Mouse (Mus musculus) heart, postnatal 0 days (tissue): ENCODE measurements around the gene Stx8. TPM values are rescaled to one million over a fixed set of nuclear protein-coding genes. Genes with fewer than 3 reads are reported as not detected.

Experiments used
- ATAC-seq: fragments of 200-750 bp; cut with Nextera tagmentation; 2 replicates; pipeline ENCODE4 v1.8.0; 2017; ENCODE audit warnings: low read depth, moderate number of reproducible peaks, moderate library complexity; ENCODE audit not compliant: insufficient read depth
- DNase-seq: peaks from one replicate; pipeline ENCODE4 v3.0.0-alpha.2; 2016; ENCODE audit warnings: low spot score
- H3K27ac ChIP-seq: fragments of 300-500 bp; sonication (generic); 2 replicates; pipeline ENCODE4 v1.5.1; 2014; ENCODE audit warnings: low read depth, mild to moderate bottlenecking
- H3K27me3 ChIP-seq: fragments of 300-500 bp; sonication (generic); 2 replicates; pipeline ENCODE4 v1.6.1; 2014; ENCODE audit warnings: low read length, mixed read lengths; ENCODE audit not compliant: control insufficient read depth, insufficient read depth
- H3K36me3 ChIP-seq: fragments of 300-500 bp; sonication (generic); replicated peaks from 2 replicates; pipeline ENCODE4 v1.6.1; 2014; ENCODE audit warnings: low read length, mixed read lengths; ENCODE audit not compliant: control insufficient read depth, insufficient read depth
- H3K4me1 ChIP-seq: fragments of 300-500 bp; sonication (generic); 2 replicates; pipeline ENCODE4 v1.6.1; 2014; ENCODE audit warnings: antibody characterized with exemption; ENCODE audit not compliant: control insufficient read depth, insufficient read depth
- H3K4me2 ChIP-seq: fragments of 300-500 bp; sonication (generic); 2 replicates; pipeline ENCODE4 v1.6.1; 2014; ENCODE audit warnings: low read depth, mild to moderate bottlenecking, low read length, moderate library complexity
- H3K4me3 ChIP-seq: fragments of 300-500 bp; sonication (generic); 2 replicates; pipeline ENCODE4 v1.5.1; 2014; ENCODE audit warnings: low read depth, low read length
- H3K9ac ChIP-seq: fragments of 300-500 bp; sonication (generic); replicated peaks from 2 replicates; pipeline ENCODE4 v1.6.1; 2014; ENCODE audit warnings: low read depth, low read length, mixed read lengths
- H3K9me3 ChIP-seq: fragments of 300-500 bp; sonication (generic); replicated peaks from 2 replicates; pipeline ENCODE4 v1.6.1; 2016; ENCODE audit warnings: low read length; ENCODE audit not compliant: control insufficient read depth
- CTCF ChIP-seq: IDR thresholded peaks from 2 replicates; pipeline ENCODE4 v1.5.1; 2016; ENCODE audit warnings: antibody characterized with exemption, control low read depth, low read depth
- EP300 ChIP-seq: IDR thresholded peaks from 2 replicates; pipeline ENCODE4 v1.6.1; 2016; ENCODE audit warnings: antibody characterized with exemption, low read depth
- WGBS: fragments of 180-500 bp; shearing (Covaris S2); extraction: QIAGEN DNeasy Blood & Tissue Kit; methylation state at CpG from one replicate; pipeline ENCODE4 v1.1.7; 2014; 5-methylcytosine and 5-hydroxymethylcytosine counted together
- polyA plus RNA-seq: library from polyadenylated mRNA; unstranded; fragments of >200 nt; fragmentation: Nextera tagmentation; extraction: Ambion mirVana; gene quantifications from 2 replicates; pipeline ENCODE4 v1.2.1, GENCODE M21; 2015
- total RNA-seq: library from RNA; depleted of rRNA; stranded (reverse); fragments of >200 nt; gene quantifications from 2 replicates; pipeline ENCODE4 v1.2.3, GENCODE M21; 2014; ENCODE audit warnings: low replicate concordance

Gene Stx8
- total and polyA plus RNA-seq, 2 experiments from 2014 or later: 15.9 to 69.0 TPM

DNA sequence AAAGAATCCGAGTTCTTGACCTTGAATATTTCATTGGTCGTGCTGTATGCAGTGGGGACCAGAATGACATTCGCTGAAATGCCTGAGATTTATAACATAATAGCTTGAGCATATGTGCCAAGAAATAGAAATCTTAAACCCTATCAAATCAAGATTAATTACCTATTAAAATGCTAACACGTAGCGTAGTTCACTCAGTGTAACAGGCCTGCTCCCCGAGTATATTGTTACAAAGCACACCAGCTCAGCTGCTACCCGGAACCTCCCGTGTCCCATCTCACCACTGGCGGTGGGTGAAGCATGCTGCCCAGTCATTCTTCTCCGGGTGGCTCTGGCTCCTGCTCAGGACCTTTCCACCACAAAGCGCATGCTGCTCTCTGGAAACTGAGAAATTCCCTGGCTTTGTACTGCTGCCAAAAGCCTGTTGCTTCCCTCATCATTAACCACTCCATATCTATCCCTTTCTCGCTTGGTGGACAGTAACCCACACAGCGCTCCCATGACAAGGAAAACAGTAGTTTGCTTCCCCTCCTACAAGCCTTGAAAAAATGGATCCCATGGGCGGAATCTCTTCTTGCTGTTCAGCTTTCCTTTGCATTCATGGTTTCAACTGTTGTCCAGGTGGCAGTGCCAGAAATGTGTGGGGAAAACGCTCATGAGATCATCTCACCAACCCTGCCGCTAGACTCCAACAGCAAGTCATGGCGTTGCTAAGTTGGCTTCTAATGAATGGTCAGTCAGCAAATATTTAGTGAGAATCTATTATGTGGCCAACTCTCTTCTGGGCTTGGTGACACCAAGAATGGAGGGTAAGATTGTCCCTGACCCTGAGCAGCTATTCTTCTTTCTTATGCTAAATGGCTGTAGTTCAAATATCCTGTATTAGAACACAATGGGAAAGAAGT is 83.5 kb downstream of the Stx8 start:
- Histone ChIP-seq H3K36me3 (no peaks in the 10 kb centered on the region), H3K9me3 (no peaks in the 10 kb centered on the region), H3K4me1 (no peaks in the 10 kb centered on the region), H3K27ac (no peak overlapping the region), H3K9ac (no peak overlapping the region), H3K4me2 (no peak overlapping the region), H3K4me3 (no peak overlapping the region), H3K27me3 (no peaks in the 10 kb centered on the region)
- TF ChIP-seq CTCF (no peak), EP300 (no peak)
- WGBS: 79% methylated on average over 17 of the region's 17 CpGs
- ATAC-seq (no peak), DNase-seq (no peak)

DNA sequence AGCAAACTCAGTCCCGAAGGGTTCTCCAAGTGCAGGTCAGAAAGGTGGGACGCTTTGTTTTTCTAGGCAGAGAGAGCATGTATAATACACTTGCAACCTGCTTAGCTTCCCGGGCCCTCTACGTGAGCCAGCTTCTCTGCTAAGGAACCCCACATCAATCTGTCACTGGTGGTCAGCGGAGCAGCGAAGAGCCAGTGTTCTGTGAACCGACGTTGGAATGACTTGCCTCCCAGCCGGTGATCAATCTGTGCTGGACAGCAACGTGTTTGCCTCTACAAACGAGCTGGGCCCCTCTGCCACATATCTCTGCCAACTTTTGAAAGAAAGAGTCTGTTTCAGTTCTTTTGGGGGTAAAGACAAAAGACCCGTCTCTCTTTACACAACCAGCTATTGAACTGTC is 84.7 kb downstream of the Stx8 start:
- no peaks in the 10 kb centered on the region for H3K36me3 ChIP-seq
- H3K4me3 ChIP-seq: no peak overlapping the region
- 68% methylated on average over 12 of the region's 12 CpGs for WGBS
- no peak overlapping the region for H3K4me2 ChIP-seq
- no peak overlapping the region for H3K9ac ChIP-seq
- no peaks in the 10 kb centered on the region for H3K9me3 ChIP-seq
- ATAC-seq: no peak
- no peak for DNase-seq
- no peak for TF ChIP-seq EP300
- TF ChIP-seq CTCF: no peak
- no peaks in the 10 kb centered on the region for H3K4me1 ChIP-seq
- H3K27ac ChIP-seq: no peak overlapping the region
- no peaks in the 10 kb centered on the region for H3K27me3 ChIP-seq

DNA sequence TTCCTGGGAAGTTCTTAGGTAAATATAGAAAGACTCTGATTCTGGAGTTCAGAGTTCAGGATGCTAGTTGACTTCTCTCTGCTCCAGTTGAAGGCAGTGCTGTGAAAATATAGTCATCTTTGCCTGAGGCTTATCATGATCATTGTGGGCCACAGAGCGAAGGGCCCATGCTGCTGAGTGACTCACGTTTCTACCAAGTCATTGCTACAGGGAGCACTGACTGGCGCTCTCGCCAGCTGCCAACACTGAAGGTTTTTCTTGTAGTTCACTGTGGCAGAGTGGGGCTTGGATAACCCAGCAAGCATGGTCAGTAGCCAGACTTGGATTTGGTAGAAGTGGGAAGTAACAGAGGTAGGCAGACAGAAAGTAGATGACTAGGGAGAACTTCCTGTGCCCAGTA is 85.3 kb downstream of the Stx8 start:
- Histone ChIP-seq H3K27me3 (no peaks in the 10 kb centered on the region), H3K4me1 (no peaks in the 10 kb centered on the region), H3K36me3 (no peaks in the 10 kb centered on the region), H3K9ac (no peak overlapping the region), H3K9me3 (no peaks in the 10 kb centered on the region), H3K4me3 (no peak overlapping the region), H3K27ac (no peak overlapping the region), H3K4me2 (no peak overlapping the region)
- TF ChIP-seq CTCF (no peak), EP300 (no peak)
- DNase-seq (no peak), ATAC-seq (no peak)
- 91% methylated on average over 4 of the region's 4 CpGs for WGBS

DNA sequence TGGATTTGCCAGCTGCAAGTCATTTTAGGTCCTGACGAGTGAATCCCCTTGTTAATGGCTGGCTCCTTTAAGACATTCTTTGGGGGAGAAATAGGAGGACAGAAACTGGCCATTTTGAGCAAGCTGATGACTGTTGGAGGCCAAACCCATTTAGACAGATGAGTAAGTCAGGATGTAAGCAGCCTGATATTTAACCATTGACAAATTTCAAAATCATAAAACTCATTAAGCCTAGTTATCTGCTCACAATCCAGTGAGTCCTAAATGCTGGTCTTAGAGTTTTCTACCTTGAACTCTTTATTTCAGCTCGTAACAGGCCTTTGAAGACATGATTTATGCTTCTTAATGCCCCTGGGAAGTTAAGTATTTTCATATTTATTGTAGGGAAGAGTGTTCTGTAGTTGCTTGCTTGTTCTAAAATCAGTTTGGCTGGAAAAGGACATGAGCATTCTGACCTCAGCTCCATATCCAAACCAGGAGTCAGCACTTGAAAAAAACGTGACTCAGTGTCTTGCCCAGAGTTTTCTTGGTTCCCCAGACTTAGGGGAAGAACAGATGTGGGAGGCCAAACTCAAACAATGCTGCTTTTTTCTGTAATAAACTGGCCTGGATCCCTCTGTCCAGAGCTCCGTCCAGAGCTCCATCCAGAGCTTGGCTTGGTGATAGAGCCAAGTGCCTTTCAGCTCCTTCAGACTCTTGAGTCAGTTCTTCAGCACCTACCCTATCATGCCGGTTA is 92.6 kb downstream of the Stx8 start:
- no peaks in the 10 kb centered on the region for H3K27me3 ChIP-seq
- no peak overlapping the region for H3K4me3 ChIP-seq
- no peak overlapping the region for H3K9ac ChIP-seq
- no peak for ATAC-seq
- no peak for TF ChIP-seq CTCF
- no peak for TF ChIP-seq EP300
- H3K9me3 ChIP-seq: no peaks in the 10 kb centered on the region
- no peaks in the 10 kb centered on the region for H3K36me3 ChIP-seq
- 56% methylated on average over 5 of the region's 5 CpGs for WGBS
- no peak for DNase-seq
- no peaks in the 10 kb centered on the region for H3K4me1 ChIP-seq
- H3K27ac ChIP-seq: no peak overlapping the region
- H3K4me2 ChIP-seq: no peak overlapping the region

- H3K27ac ChIP-seq: no peak overlapping the region
- H3K9ac ChIP-seq: no peak overlapping the region
- TF ChIP-seq CTCF: no peak
- TF ChIP-seq EP300: no peak
- no peaks in the 10 kb centered on the region for H3K9me3 ChIP-seq
- H3K4me1 ChIP-seq: no peaks in the 10 kb centered on the region
- H3K4me3 ChIP-seq: no peak overlapping the region
- H3K4me2 ChIP-seq: no peak overlapping the region
- no peaks in the 10 kb centered on the region for H3K36me3 ChIP-seq
- ATAC-seq: no peak
- 39% methylated on average over 4 of the region's 4 CpGs for WGBS
- no peaks in the 10 kb centered on the region for H3K27me3 ChIP-seq
- DNase-seq: no peak
Observed at GRCm38 (mm10) chr11:68060651-68061050, 94.7 kb downstream of the Stx8 start.
